Mouse (Mus musculus) kidney, postnatal 0 days (tissue): Measurements from ENCODE around the gene 3100002H09Rik. TPM values are rescaled to one million over a fixed set of nuclear protein-coding genes. Genes with fewer than 3 reads are reported as not detected.

Source experiments
- ATAC-seq: fragments of 200-750 bp; cut with Nextera tagmentation; replicated peaks from 2 replicates; pipeline ENCODE4 v1.8.0; 2017; ENCODE audit warnings: low read depth, moderate number of reproducible peaks, moderate TSS enrichment, moderate library complexity; ENCODE audit not compliant: low FRiP score
- DNase-seq: peaks from one replicate; pipeline ENCODE4 v3.0.0-alpha.2; 2016; ENCODE audit warnings: low spot score
- H3K27ac ChIP-seq: fragments of 300-500 bp; sonication (generic); 2 replicates; pipeline ENCODE4 v1.5.1; 2014; ENCODE audit warnings: mild to moderate bottlenecking
- H3K27me3 ChIP-seq: fragments of 300-500 bp; sonication (generic); 2 replicates; pipeline ENCODE4 v1.6.1; 2014; ENCODE audit warnings: low read length, mixed read lengths; ENCODE audit not compliant: insufficient read depth
- H3K36me3 ChIP-seq: fragments of 300-500 bp; sonication (generic); 2 replicates; pipeline ENCODE4 v1.6.1; 2014; ENCODE audit warnings: low read length, mixed read lengths; ENCODE audit not compliant: insufficient read depth
- H3K4me1 ChIP-seq: fragments of 300-500 bp; sonication (generic); replicated peaks from 2 replicates; pipeline ENCODE4 v1.6.1; 2014; ENCODE audit warnings: antibody characterized with exemption, low read length, mixed read lengths; ENCODE audit not compliant: insufficient read depth
- H3K4me2 ChIP-seq: fragments of 300-500 bp; sonication (generic); 2 replicates; pipeline ENCODE4 v1.6.1; 2014; ENCODE audit warnings: mild to moderate bottlenecking, low read length, moderate library complexity, mixed read lengths
- H3K4me3 ChIP-seq: fragments of 300-500 bp; sonication (generic); replicated peaks from 2 replicates; pipeline ENCODE4 v1.5.1; 2014; ENCODE audit warnings: low read depth, low read length
- H3K9ac ChIP-seq: fragments of 300-500 bp; sonication (generic); 2 replicates; pipeline ENCODE4 v1.6.1; 2014; ENCODE audit warnings: low read depth, low read length
- H3K9me3 ChIP-seq: fragments of 300-500 bp; sonication (generic); replicated peaks from 2 replicates; pipeline ENCODE4 v1.6.1; 2016; ENCODE audit warnings: low read length, inconsistent platforms, mixed read lengths
- CTCF ChIP-seq: IDR thresholded peaks from 2 replicates; pipeline ENCODE4 v1.5.1; 2016; ENCODE audit warnings: antibody characterized with exemption, low read depth, mild to moderate bottlenecking, moderate library complexity
- WGBS: fragments of 180-500 bp; shearing (Covaris S2); extraction: QIAGEN DNeasy Blood & Tissue Kit; methylation state at CpG from one replicate; pipeline ENCODE4 v1.1.7; 2014; 5-methylcytosine and 5-hydroxymethylcytosine counted together
- polyA plus RNA-seq: library from polyadenylated mRNA; unstranded; fragments of >200 nt; fragmentation: Nextera tagmentation; extraction: Ambion mirVana; gene quantifications from 2 replicates; pipeline ENCODE4 v1.2.1, GENCODE M21; 2015

Gene 3100002H09Rik
- polyA plus RNA-seq, 1 experiment from 2014 or later = not detected

DNA sequence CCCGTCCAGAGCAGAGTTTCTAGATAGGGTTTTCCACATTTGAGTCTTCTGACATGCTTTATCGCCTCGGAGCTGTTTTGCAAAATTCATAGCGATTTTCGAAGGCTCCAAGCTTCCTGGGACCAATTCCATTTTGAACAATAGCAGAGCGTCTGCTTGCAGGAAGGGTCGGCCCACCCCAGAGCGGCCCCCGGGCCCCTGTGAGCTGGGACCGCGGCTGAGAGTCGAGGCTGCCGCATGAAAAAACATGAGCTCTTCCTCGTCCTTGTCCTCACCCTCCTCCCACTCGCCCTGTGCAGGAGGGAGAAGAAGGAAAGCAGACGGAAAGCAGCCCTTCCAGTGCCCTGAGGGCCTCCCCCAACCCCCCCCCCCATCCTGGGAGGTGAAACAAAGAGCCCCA is 8.0 kb upstream of the 3100002H09Rik start:
- H3K27me3 ChIP-seq = no peaks in the 10 kb centered on the region
- H3K4me3 ChIP-seq = no peak overlapping the region
- DNase-seq (no peak), ATAC-seq (no peak)
- 10% methylated on average over 16 of the region's 16 CpGs for WGBS
- H3K27ac ChIP-seq = no peak overlapping the region
- TF ChIP-seq CTCF = no peak
- no peak overlapping the region for H3K9ac ChIP-seq
- H3K36me3 ChIP-seq = no peaks in the 10 kb centered on the region
- H3K4me1 ChIP-seq = no peaks in the 10 kb centered on the region; the same call in 1 of the 2 replicates
- H3K4me2 ChIP-seq = no peak overlapping the region
- no peaks in the 10 kb centered on the region for H3K9me3 ChIP-seq

DNA sequence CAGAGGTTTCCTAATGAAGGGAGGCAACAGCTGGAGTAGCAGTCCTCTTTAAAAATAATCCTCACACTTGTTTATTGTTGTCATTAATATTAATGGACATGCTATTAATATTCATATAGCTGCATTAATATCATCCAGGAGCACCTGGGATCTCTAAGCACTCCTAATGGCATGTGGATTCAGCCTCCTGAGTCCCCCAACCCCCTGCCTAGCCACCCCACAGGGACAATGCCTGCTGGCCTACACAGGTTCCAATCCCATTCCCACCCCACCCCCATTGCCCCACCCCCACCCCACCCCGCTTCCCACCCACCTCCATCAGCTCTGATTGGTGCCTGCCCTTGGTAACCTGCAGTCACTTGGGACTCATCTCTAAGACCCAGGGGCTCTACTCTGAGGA is 6.0 kb upstream of the 3100002H09Rik start:
- DNase-seq (no peak), ATAC-seq (no peak)
- Histone ChIP-seq H3K4me1 (no peaks in the 10 kb centered on the region; the same call in 1 of the 2 replicates), H3K9ac (no peak overlapping the region), H3K4me3 (no peak overlapping the region), H3K27me3 (no peaks in the 10 kb centered on the region), H3K4me2 (no peak overlapping the region), H3K9me3 (no peaks in the 10 kb centered on the region), H3K27ac (no peak overlapping the region), H3K36me3 (no peaks in the 10 kb centered on the region)
- 36% methylated on average over 1 of the region's 1 CpGs for WGBS
- TF ChIP-seq CTCF = no peak

DNA sequence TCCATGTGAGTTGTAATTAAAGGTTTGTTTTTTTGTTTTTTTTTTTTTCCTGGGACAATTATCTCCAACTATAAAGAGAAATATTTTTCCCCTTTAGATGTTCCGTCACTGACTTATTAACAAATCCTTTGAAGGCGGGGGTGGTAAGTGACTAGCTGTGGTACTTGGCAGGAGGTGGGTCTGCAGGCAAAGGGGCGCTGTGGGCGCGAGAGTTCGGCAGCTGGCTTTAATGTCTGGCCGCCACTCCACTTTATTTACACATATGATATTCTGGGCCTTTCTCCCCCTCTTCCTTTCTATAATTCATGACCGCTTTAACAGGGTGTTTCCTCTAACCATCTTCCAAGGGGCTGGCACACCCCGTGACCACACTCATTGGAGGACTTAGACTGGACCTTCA is 5.4 kb upstream of the 3100002H09Rik start:
- Histone ChIP-seq H3K4me3 (no peak overlapping the region), H3K27ac (no peak overlapping the region), H3K9me3 (no peaks in the 10 kb centered on the region), H3K4me2 (no peak overlapping the region), H3K36me3 (no peaks in the 10 kb centered on the region), H3K4me1 (no peaks in the 10 kb centered on the region; the same call in 1 of the 2 replicates), H3K27me3 (no peaks in the 10 kb centered on the region), H3K9ac (no peak overlapping the region)
- DNase-seq (no peak), ATAC-seq (no peak)
- TF ChIP-seq CTCF = no peak
- 56% methylated on average over 9 of the region's 9 CpGs for WGBS

DNA sequence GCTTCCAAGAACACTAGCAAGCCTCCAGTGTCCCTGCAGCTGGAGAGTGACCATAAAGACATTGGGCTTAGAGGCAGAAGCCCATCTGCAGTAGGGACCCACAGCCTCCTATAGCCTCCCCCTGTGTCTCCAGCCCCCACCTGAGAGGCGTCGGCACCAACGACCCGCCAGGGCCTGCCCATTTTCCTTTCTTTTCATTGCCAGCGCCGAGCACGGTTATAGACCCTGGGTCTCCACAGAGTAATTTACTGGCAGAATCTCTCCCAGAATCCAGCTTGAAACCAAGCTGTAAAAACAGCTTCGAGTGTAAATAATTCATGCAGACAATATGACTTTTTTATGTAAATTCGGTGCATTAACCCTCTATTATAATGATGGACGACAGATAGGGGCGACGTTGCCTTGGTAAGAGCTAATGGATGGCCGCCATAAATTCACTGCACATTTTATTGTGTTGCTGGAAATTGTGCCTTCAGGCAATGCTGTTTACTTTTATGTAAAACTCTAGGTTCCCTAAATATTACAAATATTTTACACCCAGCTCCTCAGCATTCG is 4.9 kb upstream of the 3100002H09Rik start:
- H3K4me1 ChIP-seq = no peaks in the 10 kb centered on the region; the same call in 1 of the 2 replicates
- H3K4me2 ChIP-seq = no peak overlapping the region
- ATAC-seq (no peak), DNase-seq (peak; percentile 36)
- TF ChIP-seq CTCF = no peak
- H3K4me3 ChIP-seq = no peak overlapping the region
- H3K9me3 ChIP-seq = no peaks in the 10 kb centered on the region
- H3K27ac ChIP-seq = no peak overlapping the region
- WGBS = 35% methylated on average over 14 of the region's 14 CpGs
- H3K27me3 ChIP-seq = no peaks in the 10 kb centered on the region
- no peak overlapping the region for H3K9ac ChIP-seq
- no peaks in the 10 kb centered on the region for H3K36me3 ChIP-seq

DNA sequence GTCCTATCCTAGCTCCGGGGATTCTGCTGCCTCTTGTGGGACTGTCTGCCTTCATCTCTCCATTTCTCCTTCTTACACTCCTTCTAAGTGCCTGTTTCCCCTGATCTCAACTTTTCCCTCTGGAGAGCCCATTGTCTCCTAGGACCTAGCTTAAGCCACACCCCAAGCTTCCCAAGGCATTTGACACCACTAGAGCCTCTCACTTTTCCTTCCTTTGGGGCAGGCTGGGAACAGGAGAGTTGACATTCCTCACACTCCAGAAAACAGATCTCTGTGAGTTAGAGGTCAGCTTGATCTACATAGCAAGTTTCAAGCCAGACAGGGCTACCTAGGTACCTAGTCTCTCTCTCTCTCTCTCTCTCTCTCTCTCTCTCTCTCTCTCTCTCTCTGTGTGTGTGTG is 3.6 kb upstream of the 3100002H09Rik start:
- WGBS = 0% methylated on average over 1 of the region's 1 CpGs
- no peak for ATAC-seq
- H3K36me3 ChIP-seq = no peaks in the 10 kb centered on the region

DNA sequence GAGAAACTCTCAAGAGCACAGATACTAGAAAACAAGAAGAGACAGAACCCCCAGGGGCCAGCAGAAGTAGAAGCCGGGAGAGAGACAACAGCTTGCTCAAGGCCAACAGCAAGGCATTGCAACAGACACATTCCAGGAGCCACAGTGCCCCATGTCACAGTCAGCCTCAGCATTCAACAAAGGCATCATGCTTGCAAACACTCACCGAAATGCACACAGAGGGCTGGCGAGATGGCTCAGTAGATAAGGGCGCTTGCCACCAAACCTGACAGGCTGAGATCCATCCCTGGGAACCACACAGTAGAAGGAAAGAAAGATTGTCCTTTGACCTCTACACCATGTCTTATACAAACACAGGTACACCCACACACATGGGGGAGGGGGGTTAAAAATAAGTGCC is 1.2 kb upstream of the 3100002H09Rik start:
- Histone ChIP-seq H3K27ac (no peak overlapping the region), H3K36me3 (no peaks in the 10 kb centered on the region), H3K4me2 (no peak overlapping the region), H3K4me3 (no peak overlapping the region), H3K4me1 (no peaks in the 10 kb centered on the region), H3K9me3 (no peaks in the 10 kb centered on the region), H3K9ac (no peak overlapping the region), H3K27me3 (no peaks in the 10 kb centered on the region)
- ATAC-seq (no peak), DNase-seq (no peak)
- 86% methylated on average over 4 of the region's 4 CpGs for whole genome bisulfite sequencing
- no peak for TF ChIP-seq CTCF

More for the DNA sequence above, 3.6 kb upstream of the 3100002H09Rik start:
- Histone ChIP-seq H3K27me3 (no peaks in the 10 kb centered on the region), H3K9ac (no peak overlapping the region), H3K27ac (no peak overlapping the region), H3K9me3 (no peaks in the 10 kb centered on the region), H3K4me3 (no peak overlapping the region), H3K4me1 (no peaks in the 10 kb centered on the region; the same call in 1 of the 2 replicates), H3K4me2 (no peak overlapping the region)
- TF ChIP-seq CTCF = no peak
- peak; percentile 33 for DNase-seq

DNA sequence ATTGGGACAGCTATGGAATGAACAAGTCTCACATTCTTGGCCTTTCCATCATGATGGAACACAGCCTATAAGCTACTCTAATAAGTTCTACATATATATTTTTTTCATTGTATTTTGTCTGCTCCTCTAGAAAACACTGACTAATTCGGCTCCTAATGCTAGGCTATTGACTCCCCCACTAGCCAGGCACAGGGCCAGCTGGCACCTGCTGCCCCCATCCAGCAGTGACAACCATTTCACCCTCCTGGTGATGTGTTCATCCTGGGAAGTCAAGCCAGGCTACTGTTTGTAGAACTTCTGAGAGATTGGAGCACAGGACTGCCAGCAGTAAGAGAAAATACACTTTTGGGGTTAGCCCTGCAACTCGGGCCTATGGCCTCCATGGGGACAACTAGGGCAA is 537 bp downstream of the 3100002H09Rik start:
- 71% methylated on average over 2 of the region's 2 CpGs for WGBS

More for the DNA sequence above, 537 bp downstream of the 3100002H09Rik start:
- Histone ChIP-seq H3K9ac (no peak overlapping the region), H3K4me1 (no peaks in the 10 kb centered on the region), H3K4me2 (no peak overlapping the region), H3K36me3 (no peaks in the 10 kb centered on the region), H3K27ac (no peak overlapping the region), H3K27me3 (no peaks in the 10 kb centered on the region), H3K9me3 (no peaks in the 10 kb centered on the region), H3K4me3 (no peak overlapping the region)
- ATAC-seq (no peak), DNase-seq (no peak)
- no peak for TF ChIP-seq CTCF
